Mouse (Mus musculus): Measurements from ENCODE around the gene Cdk10. TPM values are rescaled to one million over a fixed set of nuclear protein-coding genes. Genes with fewer than 3 reads are reported as not detected.

Gene Cdk10
- 83.3 and 109 TPM in 2 replicates for polyA plus RNA-seq (2012; ENCODE audit: low replicate concordance)

DNA sequence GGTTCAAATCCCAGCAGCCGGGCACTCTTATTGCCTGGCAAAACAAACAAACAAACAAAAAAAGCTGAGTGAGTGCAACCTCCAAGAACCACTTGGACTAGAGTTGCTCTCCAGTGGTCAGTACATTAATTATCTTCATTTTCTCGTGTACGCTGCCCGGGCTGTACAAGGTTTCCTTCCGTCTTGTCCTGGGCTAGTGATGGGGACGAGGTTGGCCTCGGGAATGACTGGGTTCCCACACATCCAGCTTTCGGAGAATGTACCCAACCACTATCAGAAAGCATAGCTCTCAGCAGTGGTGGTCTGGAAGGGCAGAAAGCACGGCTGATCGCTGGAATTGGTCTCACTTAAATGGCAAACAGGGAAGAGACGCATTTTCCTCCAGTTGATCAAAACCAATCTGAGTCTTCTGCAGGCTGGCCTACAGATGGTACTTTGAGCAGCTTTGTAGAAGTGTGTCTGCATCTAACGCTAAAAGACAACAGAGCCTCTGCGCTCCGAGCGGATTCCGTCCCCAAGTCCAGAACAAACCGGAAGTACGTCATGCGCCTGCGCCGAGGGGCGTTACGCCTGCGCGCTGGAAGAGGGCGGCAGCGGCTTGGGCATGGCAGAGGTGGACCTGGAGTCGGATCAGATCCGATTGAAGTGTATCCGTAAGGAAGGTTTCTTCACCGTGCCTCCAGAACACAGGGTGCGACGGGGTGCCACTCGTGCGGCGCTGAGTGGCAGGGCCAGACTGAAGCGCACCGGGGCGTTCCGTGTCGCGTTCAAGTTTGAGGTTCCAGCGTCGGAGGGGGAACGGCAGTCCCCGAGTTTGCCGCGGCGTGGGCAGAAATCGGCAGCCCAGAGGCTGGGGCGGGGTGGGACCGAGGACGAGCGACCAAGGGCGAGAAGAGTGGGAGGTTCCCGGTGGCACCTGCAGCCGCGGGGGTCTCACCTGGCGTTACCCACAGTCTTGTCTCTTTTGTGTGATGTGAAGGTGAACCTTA, at the start of gene Cdk10:
Cdk10 (plus strand) TSS at position 565 of the 989 bp plus-strand sequence.

GRCm38 (mm10) chr8:123185566-123186409, 38.9 kb upstream of the Cdk10 start, which contains the start of gene Dpep1:
Gene Dpep1 (plus strand): TSS chr8:123186242.

DNA sequence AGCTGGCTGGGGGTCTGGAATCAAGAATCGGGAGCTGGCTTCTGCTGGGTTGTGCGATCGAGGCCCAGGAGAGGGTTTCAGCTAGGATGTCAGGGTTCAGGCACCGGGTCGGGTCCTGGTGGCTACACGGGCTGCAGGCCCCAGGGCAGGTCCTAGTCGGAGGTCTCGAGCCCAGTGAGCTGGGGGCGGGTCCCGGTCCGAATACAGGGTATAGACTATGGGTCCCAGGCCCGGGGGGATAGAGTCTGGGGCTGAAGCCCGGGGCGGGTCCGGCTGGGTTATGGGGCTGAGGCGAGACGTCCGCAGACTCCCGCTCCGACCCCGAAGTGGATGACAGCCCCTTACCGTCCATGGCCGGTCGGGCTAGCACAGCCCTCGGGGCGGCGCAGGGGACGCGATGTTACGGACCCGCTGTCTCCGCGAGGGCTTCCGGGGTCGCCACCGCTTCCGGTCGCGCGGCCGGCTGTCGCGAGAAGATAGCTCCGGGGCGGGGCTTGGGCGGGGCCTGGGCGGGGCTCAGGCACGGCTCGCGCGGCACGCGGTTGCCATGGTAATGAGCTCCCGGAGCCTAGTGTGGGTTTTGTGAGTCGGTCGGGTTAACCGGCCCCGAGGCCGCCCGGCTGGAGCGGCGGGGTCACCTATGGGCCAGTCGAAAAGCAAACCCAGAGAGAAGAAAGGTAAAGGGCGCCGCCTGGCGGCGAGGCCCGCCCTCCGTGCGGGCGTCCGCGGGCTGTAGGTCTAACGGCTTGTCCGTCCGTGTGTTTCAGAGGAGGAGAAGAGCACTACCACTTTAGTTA, 12.1 kb upstream of the Cdk10 start, which contains the start of the genes Chmp1a and Spata33:
Chmp1a (minus strand) TSS at position 443 of the 797 bp plus-strand sequence.
Spata33 (plus strand) TSS at position 512 of the 797 bp plus-strand sequence.

DNA sequence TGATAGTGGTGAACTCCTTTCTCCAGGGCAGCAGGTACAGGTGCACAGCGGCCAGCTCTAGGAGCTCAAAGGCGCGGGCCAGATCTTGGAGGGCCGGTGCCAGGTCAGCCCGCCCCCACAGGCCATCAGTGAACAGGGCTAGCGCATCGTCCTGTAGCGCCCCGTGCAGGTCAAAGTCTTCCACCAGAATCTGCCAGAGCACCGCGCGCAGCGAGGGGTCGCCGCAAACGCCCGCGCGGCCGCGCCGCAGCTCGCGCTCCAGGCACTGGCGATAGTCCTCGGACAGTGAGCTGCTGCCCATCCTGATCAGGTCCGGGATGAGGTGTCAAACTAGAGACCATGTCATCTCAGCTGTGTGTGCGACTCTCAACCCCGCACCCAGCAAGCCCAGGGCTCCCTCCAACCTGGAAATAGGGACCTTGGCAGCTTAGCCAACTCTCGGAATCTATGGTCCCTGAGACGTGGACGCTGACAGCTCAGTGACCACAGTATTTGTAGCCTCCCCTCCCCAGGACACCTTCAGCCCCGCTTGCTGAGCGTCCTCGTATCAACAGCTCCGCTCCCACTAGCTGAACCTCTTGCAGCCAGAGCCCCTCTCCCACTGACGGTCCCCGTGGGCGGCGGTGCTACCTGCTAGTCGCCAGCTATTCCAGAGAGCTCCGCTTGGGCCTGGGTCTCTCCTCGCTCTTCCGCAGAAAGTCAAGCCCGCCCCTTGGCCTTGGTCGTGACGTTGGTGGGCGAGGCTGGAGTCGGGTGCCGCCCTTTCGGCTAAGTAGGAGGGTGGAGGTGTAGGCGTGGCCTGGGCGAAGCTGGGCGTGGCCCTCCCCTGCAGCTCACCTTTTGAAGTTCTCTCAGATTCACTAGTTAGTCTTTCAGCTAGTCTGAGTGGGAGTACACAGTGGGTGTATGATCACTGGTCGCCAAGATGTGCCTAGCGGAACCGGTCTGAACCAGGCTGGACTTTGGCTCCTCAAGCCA, 11.2 kb downstream of the Cdk10 start, which contains the start of gene Spata2l:
Spata2l (minus strand) TSS at position 714 of the 978 bp plus-strand sequence.

DNA sequence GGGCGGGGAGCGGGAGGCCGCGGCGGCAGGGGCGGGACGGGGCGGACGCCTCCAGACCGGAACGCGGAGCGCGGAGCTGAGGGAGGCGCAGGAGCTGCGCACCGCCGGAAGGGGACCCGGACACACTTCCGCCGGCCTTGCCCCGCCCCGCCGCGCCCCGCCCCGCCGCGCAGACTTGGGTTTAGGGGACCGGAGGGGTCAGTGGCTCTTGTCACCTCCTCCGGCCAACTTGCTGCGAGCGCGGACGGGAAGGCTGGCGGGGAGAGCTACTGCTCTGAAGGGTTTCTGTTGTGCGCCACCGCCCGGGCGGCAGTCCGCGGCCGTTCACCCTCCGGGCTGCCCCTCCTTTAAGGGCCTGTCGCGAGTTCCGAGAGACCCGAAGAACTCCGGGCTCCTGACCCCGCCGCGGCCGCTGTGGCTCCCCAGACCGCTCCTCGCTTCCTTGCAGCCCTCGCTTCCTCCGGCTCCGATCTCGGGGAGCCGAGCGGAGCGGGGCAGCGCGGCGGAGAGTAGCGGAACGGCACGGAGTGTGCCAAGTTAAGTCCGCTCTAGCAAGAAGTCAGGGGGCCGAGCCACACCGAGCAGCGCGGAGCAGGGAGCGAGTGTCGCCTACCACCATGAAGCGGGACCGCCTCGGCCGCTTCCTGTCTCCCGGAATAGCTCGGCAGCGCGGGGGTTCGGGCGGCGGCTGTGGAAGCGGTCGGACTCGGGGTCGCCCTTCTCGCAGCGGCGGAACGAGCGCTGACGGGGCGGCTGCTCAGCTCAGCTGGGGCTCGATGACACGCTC, 29.6 kb downstream of the Cdk10 start, which contains the start of the genes Zfp276 and Vps9d1:
Zfp276 (plus strand) TSS at position 97 of the 787 bp plus-strand sequence.
Vps9d1 (minus strand) TSS at position 250 of the 787 bp plus-strand sequence.

Other genes starting within 250 kb of the Cdk10 start
- 104 and 115 TPM in 2 replicates for gene Ankrd11, start 182.6 kb upstream of the Cdk10 start, polyA plus RNA-seq (2012; ENCODE audit: low replicate concordance)
- gene Spg7, start 161.9 kb upstream of the Cdk10 start, polyA plus RNA-seq (2012; ENCODE audit: low replicate concordance), result 36.3 and 52.6 TPM in 2 replicates
- 1,950 and 2,595 TPM in 2 replicates for gene Rpl13, start 122.5 kb upstream of the Cdk10 start, polyA plus RNA-seq (2012; ENCODE audit: low replicate concordance)
- 0.67 and 1.0 TPM in 2 replicates for gene Cpne7, start 107.5 kb upstream of the Cdk10 start, polyA plus RNA-seq (2012; ENCODE audit: low replicate concordance)
- gene Sult5a1, start 66.5 kb upstream of the Cdk10 start, polyA plus RNA-seq (2012; ENCODE audit: low replicate concordance), result not detected in 2 replicates
- not detected in 2 replicates for gene Dpep1, start 38.6 kb upstream of the Cdk10 start, polyA plus RNA-seq (2012; ENCODE audit: low replicate concordance)
- 12.2 and 40.3 TPM in 2 replicates for gene Chmp1a, start 12.1 kb upstream of the Cdk10 start, polyA plus RNA-seq (2012; ENCODE audit: low replicate concordance)
- 0.13 TPM in 1 of 2 replicates, not detected in the other for gene Spata33, start 12.0 kb upstream of the Cdk10 start, polyA plus RNA-seq (2012; ENCODE audit: low replicate concordance)
- 1.6 and 4.9 TPM in 2 replicates for gene Spata2l, start 11.4 kb downstream of the Cdk10 start, polyA plus RNA-seq (2012; ENCODE audit: low replicate concordance)
- 17.4 and 19.2 TPM in 2 replicates for gene Zfp276, start 29.4 kb downstream of the Cdk10 start, polyA plus RNA-seq (2012; ENCODE audit: low replicate concordance)
- gene Vps9d1, start 29.5 kb downstream of the Cdk10 start, polyA plus RNA-seq (2012; ENCODE audit: low replicate concordance), result 114 and 146 TPM in 2 replicates
- 59.7 and 102 TPM in 2 replicates for gene Fanca, start 93.7 kb downstream of the Cdk10 start, polyA plus RNA-seq (2012; ENCODE audit: low replicate concordance)
- gene Spire2, start 107.9 kb downstream of the Cdk10 start, polyA plus RNA-seq (2012; ENCODE audit: low replicate concordance), result 11.3 and 11.8 TPM in 2 replicates
- gene Tcf25, start 148.9 kb downstream of the Cdk10 start, polyA plus RNA-seq (2012; ENCODE audit: low replicate concordance), result 70.8 and 102 TPM in 2 replicates
- 0.08 TPM in 1 of 2 replicates, not detected in the other for gene Mc1r, start 182.3 kb downstream of the Cdk10 start, polyA plus RNA-seq (2012; ENCODE audit: low replicate concordance)
- gene Tubb3, start 186.6 kb downstream of the Cdk10 start, polyA plus RNA-seq (2012; ENCODE audit: low replicate concordance), result 2.9 and 4.1 TPM in 2 replicates
- 4.7 and 24.1 TPM in 2 replicates for gene Def8, start 198.7 kb downstream of the Cdk10 start, polyA plus RNA-seq (2012; ENCODE audit: low replicate concordance)

Measured in leukemia stem cell, adult 10-12 weeks (primary cell).